Mouse (Mus musculus) v-Abl transformed pro-B cells (cell line): ENCODE results near the gene Tns3.

Experiments used
- in situ Hi-C, 2 experiments: fragments of 400-800 bp; cut with MboI; formaldehyde crosslinking; loops; one replicate each; pipeline ENCODE4 v1.15.1; 2025; ENCODE audit not compliant: unreplicated experiment in 2 of 2

The Tns3 gene

GRCm38 (mm10) chr11:8586374-8586773, 78.0 kb downstream of the Tns3 start:
- in situ Hi-C loops, result loop anchor here in 1 of 2 experiments (5.0 kb wide), 1 partner anchor 76 kb away; the partner anchor contains the start of gene Tns3

- in situ Hi-C loops, result loop anchor here in 1 of 2 experiments (5.0 kb wide), 1 partner anchor 77 kb away; the partner anchor contains the start of gene Tns3
Observed at GRCm38 (mm10) chr11:8585686-8586085, 78.6 kb downstream of the Tns3 start.

GRCm38 (mm10) chr11:8584925-8585324, 79.4 kb downstream of the Tns3 start:
- in situ Hi-C loops, result loop anchor here in 1 of 2 experiments (5.0 kb wide), 1 partner anchor 77 kb away; the partner anchor contains the start of gene Tns3

- in situ Hi-C loops, result no loop called here
Observed at GRCm38 (mm10) chr11:8584307-8584706, 80.0 kb downstream of the Tns3 start.

GRCm38 (mm10) chr11:8583137-8583536, 81.2 kb downstream of the Tns3 start:
- in situ Hi-C loops, result no loop called here

GRCm38 (mm10) chr11:8582101-8582920, 82.0 kb downstream of the Tns3 start:
- in situ Hi-C loops, result no loop called here

GRCm38 (mm10) chr11:8579789-8580188, 84.5 kb downstream of the Tns3 start:
- in situ Hi-C loops, result no loop called here

- in situ Hi-C loops, result no loop called here
Observed at GRCm38 (mm10) chr11:8575217-8576180, 88.8 kb downstream of the Tns3 start.

DNA sequence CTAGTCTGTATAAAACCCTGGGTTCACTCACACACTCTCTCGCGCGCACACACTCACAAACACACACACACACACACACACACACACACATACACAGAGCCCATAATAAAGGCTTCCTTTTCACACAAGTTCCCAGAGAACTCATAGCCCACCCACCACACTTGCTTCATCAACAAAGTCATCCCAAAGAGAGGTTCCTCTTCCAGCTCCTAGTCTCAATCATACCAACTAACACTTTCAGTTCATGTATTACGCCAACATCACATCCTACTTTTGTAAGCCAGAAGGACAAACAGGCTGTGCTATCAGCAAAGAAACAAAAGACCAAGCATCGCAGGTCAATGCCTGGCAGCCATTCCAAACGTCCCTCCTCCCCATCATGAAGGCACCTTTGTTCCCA, 89.8 kb downstream of the Tns3 start:
- in situ Hi-C loops, result no loop called here

DNA sequence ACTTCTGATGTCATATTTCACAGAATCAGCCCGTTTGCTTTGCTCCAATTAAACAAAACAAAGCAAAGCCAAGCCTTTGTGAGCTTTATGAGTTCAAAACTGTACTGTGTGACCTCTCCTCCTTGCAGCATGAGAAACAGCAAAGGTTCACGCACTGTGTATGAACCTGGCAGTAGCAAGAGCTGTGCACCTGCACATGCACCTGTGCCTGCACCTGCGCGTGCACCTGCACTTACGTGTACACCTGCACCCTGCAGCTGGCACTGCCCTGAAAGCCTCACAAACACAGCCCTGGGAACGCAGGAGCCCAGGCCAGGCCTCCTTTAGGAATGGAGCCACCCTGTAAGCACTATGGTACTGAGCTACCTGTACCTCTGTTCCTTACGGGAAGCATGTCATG, 91.6 kb downstream of the Tns3 start:
- in situ Hi-C loops, result no loop called here

DNA sequence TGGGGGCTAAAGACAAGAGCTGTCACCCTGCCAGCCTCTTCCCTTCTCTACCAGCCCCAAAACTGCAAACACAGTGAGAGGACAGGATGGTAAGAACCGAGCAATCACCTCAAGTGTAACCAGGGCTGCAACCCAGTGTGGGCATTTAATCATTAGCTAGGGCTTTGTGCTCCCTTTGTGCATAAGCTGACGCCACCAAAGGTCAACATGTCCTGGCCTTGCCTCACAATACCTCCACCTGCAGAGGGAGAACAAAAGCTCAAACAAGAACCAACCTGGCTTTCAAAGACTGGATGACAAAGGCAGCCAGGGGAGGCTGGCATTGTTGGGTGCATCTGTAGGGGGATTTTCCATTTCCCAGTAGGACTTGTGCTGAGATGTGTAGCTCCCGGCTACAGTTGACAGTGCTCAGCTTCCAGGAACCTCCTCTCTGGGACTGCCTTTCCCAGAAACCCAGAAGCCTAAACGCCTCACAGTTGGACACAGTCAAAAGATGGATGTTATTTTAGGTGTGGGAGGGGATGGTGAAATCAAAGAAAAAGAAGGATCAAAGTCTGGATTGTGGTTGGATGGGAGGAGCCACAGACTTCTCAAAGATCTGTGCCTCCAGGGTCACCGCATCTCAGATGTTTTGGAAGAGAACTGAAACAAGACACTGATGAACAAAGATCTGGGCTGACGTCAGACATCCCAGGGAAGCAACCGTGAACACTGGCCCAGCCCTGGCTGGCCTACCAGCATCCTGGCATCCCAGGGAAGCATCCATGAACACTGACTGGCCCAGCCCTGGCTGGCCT, 94.9 kb downstream of the Tns3 start:
- in situ Hi-C loops, result loop anchor here in 1 of 2 experiments (5.0 kb wide), 1 partner anchor 88 kb away; no protein-coding TSS in a partner anchor

DNA sequence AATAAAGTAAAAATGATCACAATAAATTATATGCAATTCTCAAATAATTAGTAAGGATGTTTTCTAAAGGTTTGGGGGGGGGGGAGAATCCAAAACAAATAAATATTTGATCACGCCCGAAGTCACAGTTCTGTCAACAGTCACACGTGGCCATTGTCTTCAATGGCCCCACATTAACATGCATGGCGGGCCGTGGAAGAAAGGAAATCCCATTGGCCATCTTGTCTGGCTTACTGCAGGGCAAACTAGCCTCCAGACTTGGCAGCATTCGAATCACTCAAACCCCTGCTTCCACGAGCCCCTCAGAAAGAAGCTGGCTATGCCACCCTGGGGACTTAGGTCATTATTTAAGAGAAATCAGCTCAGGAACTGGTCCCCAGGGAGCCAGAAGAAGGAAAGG, 95.5 kb downstream of the Tns3 start:
- in situ Hi-C loops, result loop anchor here in 1 of 2 experiments (5.0 kb wide), 1 partner anchor 88 kb away; no protein-coding TSS in a partner anchor

DNA sequence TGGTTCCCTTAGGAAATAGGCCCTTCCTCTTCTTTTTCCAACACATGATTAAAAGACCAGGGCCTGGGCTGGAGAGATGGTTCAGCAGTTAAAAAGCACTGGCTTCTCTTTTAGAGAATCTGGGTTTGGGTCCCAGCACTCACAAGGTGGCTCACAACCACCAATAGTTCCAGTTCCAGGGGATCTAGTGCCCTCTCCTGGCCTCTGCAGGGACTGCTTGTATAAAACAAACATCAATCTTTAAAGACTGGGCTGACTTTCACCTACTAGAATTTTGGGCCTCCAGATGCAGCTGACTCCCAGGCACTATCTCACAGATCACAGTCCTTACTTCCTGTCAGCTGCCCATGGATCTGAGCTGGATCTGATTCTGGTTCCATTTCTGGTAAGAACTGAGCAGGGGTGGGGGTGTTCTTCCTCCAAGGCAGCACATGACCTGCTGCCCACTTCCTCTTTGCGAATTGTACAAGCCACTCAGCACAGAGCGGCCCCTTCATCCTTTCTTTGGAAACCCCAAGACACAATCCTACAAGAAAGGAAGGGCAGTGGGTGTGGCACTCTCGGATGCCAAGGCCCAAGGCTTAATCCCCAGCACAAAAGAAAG, 98.0 kb downstream of the Tns3 start:
- in situ Hi-C loops, result loop anchor here in 1 of 2 experiments (5.0 kb wide), 1 partner anchor 91 kb away; no protein-coding TSS in a partner anchor

GRCm38 (mm10) chr11:8558761-8559282, 105.5 kb downstream of the Tns3 start:
- in situ Hi-C loops, result no loop called here

DNA sequence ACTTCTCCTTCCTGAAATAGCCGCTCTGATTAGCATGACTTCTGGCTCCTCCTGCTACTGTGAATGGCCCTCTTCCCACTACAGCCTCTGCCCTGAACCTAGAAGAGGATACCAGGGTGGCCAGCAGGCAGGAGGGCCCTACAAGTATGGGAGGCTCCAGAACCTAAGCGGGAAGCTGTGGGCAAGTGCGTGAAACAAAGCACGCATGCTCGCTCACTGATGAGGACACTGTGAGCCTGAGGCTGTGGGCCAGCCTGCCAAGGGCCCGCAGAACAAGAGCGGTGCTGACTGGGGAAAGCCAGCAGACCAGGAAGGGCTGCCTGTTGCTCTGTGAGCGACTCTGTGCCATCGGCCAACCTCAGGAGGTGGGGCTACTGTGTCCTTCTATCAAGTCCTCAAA, 106.1 kb downstream of the Tns3 start:
- in situ Hi-C loops, result no loop called here

DNA sequence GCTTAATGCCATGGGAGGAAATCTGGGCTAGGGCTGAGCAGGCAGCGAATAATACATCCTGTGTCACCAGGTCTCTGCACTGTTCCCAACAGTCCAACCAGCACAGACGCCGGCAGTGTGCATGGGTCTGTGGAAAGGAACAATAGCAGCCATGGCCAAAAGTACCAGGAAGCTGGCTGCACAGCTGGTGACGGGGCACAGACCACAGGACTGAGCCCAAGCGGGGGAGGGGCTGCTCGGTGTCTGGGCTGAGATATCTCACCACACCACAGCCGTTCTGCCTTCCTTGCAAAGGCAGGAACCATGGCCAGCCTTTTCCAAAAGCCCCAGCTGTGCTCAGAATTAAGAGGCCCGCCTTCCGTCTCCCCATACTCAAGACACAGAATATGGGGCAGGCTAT, 107.3 kb downstream of the Tns3 start:
- in situ Hi-C loops, result no loop called here

DNA sequence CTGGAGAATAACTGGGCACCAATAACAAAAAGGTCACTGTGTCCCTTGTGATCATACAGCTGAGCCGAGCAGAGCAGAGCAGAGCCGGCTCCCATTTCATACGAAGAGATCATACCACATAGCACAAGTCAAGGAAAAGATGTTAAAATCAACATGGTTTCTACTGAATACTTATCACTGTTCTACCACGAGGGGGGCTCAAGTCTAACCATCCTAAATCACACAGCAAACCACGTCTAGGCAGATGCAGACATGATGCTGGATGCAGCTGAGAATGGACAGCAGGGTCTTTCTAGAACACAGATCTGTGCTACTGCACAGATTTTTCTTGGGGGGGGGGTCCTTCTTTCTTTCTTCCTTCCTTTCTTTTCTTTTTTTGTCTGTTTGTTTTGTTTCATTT, 112.6 kb downstream of the Tns3 start:
- in situ Hi-C loops, result no loop called here

GRCm38 (mm10) chr11:8547661-8548060, 116.7 kb downstream of the Tns3 start:
- in situ Hi-C loops, result no loop called here

DNA sequence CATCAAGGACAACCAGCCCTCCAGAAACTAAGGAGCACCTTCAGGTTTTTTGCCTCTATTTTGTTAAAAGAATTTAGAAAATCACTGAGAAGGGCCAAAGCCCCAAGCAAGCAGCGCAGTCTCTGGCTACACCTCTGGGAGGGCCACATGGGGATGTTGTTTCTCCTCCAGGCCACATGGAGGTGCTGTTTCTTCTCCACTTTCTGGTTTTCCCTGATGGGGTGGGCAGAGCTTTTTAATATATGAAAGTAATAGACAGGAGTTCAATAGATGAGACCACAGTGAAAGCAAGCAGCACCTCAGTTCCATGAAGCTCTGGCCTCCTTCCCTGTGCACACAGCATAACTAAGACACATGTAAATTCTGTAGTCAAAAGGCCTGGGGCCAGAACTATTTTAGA, 118.5 kb downstream of the Tns3 start:
- in situ Hi-C loops, result no loop called here

DNA sequence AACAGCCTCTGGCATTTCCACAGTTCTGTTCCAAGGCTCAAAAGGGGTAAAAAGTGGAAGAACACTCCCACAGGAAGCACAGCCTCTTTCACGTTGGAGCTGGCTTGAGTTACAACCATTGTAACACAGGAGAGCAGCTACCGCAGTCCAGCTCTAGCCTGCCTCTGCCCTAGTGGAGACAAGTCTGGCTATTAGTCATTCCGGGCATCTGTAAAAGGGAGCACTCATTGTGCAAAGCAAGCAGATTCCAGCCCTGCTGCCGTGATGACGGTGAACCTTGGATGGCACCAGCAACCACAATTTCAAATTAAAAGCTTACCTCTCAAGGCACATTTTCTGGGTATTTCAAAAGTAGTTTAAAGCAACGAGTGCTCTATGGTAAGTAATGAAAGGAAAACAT, 120.0 kb downstream of the Tns3 start:
- in situ Hi-C loops, result no loop called here
